Mouse (Mus musculus): ENCODE results near the gene Pkdrej.

The Pkdrej gene

GRCm38 (mm10) chr15:85771306-85772121, 50.0 kb downstream of the Pkdrej start:
- no peak for DNase-seq (ENCODE audit: low read depth, low spot score)

GRCm38 (mm10) chr15:85768991-85769390, 52.5 kb downstream of the Pkdrej start:
- no peak for DNase-seq (ENCODE audit: low read depth, low spot score)

GRCm38 (mm10) chr15:85766677-85767076, 54.9 kb downstream of the Pkdrej start:
- no peak for DNase-seq (ENCODE audit: low read depth, low spot score)

- no peak for DNase-seq (ENCODE audit: low read depth, low spot score)
Observed at GRCm38 (mm10) chr15:85765022-85765421, 56.5 kb downstream of the Pkdrej start.
